Mouse (Mus musculus) limb, embryonic 14.5 days (tissue): ENCODE results near the gene Tbc1d10c. TPM values are rescaled to one million over a fixed set of nuclear protein-coding genes. Genes with fewer than 3 reads are reported as not detected.

Experiments used
- ATAC-seq: fragments of 200-750 bp; cut with Nextera tagmentation; 2 replicates; pipeline ENCODE4 v1.8.0; 2017; ENCODE audit warnings: low read depth, moderate number of reproducible peaks, moderate TSS enrichment; ENCODE audit not compliant: low FRiP score
- DNase-seq: peaks from one replicate; pipeline ENCODE4 v3.0.0-alpha.2; 2015; ENCODE audit warnings: low spot score
- H3K27ac ChIP-seq: fragments of 300-500 bp; sonication (generic); replicated peaks from 2 replicates; pipeline ENCODE4 v1.5.1; 2014; ENCODE audit warnings: low read depth, mild to moderate bottlenecking, low read length, moderate library complexity, mixed read lengths
- H3K27me3 ChIP-seq: fragments of 300-500 bp; sonication (generic); 2 replicates; pipeline ENCODE4 v1.6.1; 2014; ENCODE audit warnings: low read length, mixed read lengths; ENCODE audit not compliant: control insufficient read depth, insufficient read depth
- H3K36me3 ChIP-seq: fragments of 300-500 bp; sonication (generic); 2 replicates; pipeline ENCODE4 v1.6.1; 2014; ENCODE audit warnings: mild to moderate bottlenecking, low read length, moderate library complexity, mixed read lengths; ENCODE audit not compliant: control insufficient read depth, insufficient read depth
- H3K4me1 ChIP-seq: fragments of 300-500 bp; sonication (generic); 2 replicates; pipeline ENCODE4 v1.6.1; 2014; ENCODE audit warnings: antibody characterized with exemption, low read length, mixed read lengths; ENCODE audit not compliant: control insufficient read depth, insufficient read depth
- H3K4me2 ChIP-seq: fragments of 300-500 bp; sonication (generic); replicated peaks from 2 replicates; pipeline ENCODE4 v1.6.1; 2014; ENCODE audit warnings: low read depth, mild to moderate bottlenecking, low read length, moderate library complexity; ENCODE audit not compliant: severe bottlenecking
- H3K4me3 ChIP-seq: fragments of 300-500 bp; sonication (generic); replicated peaks from 2 replicates; pipeline ENCODE4 v1.5.1; 2014; ENCODE audit warnings: low read length
- H3K9ac ChIP-seq: fragments of 300-500 bp; sonication (generic); 2 replicates; pipeline ENCODE4 v1.6.1; 2014; ENCODE audit warnings: mild to moderate bottlenecking, low read depth, low read length, moderate library complexity; ENCODE audit not compliant: severe bottlenecking
- H3K9me3 ChIP-seq: fragments of 300-500 bp; sonication (generic); 2 replicates; pipeline ENCODE4 v1.6.1; 2016; ENCODE audit warnings: low read length; ENCODE audit not compliant: control insufficient read depth
- POLR2A ChIP-seq: fragments of 200-500 bp; IDR thresholded peaks from 2 replicates; pipeline ENCODE4 v1.8.0; 2012; ENCODE audit warnings: inconsistent platforms, mild to moderate bottlenecking, moderate library complexity, borderline replicate concordance; ENCODE audit not compliant: insufficient read depth, insufficient read length; ENCODE audit errors: extremely low read depth
- WGBS: fragments of 180-500 bp; shearing (Covaris S2); extraction: QIAGEN DNeasy Blood & Tissue Kit; methylation state at CpG from one replicate; pipeline ENCODE4 v1.1.7; 2014; 5-methylcytosine and 5-hydroxymethylcytosine counted together
- polyA plus RNA-seq, 2 experiments: library from polyadenylated mRNA; depleted of rRNA in 1 of 2; stranded (reverse) in 1 of 2; unstranded in 1 of 2; fragments of >200 nt; fragmentation: Nextera tagmentation in 1 of 2; extraction: Ambion mirVana in 1 of 2; gene quantifications; 2 replicates each; pipeline versions ENCODE4 v1.2.1 to v1.2.3; 2012 to 2014

The Tbc1d10c gene
- polyA plus RNA-seq, 2 experiments: 3.9 to 4.5 TPM

DNA sequence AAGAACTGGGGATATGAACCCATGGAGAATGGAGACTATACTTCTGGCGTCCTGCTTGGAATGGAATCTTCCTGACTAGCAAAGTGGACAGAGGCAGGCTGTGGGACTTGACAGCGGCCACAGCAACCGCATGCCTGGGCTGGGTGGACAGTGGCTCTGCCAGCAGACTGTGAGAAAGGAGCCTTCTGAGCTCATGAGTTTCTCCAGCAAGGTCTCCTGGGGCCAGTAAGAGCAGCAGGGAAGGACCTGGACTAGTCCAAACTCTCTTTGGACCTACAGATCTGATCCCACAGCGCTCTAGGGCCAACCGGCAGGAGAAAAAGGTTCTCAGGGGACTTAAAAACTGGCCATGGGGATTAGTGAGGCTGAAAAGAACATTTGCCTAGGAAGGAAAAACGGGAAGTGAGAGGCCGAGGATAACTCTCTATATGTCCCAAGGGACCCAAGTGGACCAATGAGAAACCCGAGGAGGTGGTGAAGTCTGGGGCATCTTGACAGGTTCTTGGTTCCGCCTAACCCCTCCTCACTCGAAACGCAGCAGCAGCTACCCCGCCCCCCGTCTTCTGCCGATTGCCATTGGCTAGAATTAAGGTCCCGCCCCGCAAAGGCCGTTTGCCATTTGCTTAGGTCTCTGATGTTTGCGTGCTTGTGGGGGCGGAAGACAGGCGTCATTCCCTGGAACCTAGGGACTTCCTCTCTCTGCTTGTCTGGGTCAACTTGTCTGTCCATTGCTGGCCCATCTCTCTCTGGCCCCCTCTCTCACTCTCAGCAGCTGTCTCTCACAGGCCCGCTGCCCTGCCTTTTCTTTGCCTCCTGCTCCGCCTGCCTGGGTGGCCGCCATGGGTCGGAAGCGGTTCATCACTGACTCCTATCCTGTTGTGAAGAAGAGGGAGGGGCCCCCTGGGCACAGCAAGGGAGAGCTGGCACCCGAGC, 40.4 kb upstream of the Tbc1d10c start, which contains the start of gene Pold4:
Gene Pold4 (plus strand): TSS at position 647 of the 933 bp plus-strand sequence.
- peak within 1 kb of the TSS; percentile 39; the same call in 1 of the 2 replicates for H3K27ac ChIP-seq
- DNase-seq (peak; percentile 97), ATAC-seq (peak; percentile 91)
- H3K9ac ChIP-seq: peak within 1 kb of the TSS; percentile 61
- no peak for TF ChIP-seq POLR2A
- H3K27me3 ChIP-seq: no peaks in the 10 kb centered on the region
- 11% methylated on average over 22 of the region's 26 CpGs for WGBS
- H3K4me2 ChIP-seq: peak within 1 kb of the TSS; percentile 81
- H3K9me3 ChIP-seq: no peaks in the 10 kb centered on the region
- H3K4me1 ChIP-seq: peaks cover 9% of the 10 kb centered on the region; the same call in 1 of the 2 replicates
- H3K36me3 ChIP-seq: no peaks in the 10 kb centered on the region
- peak within 1 kb of the TSS; percentile 53 for H3K4me3 ChIP-seq

GRCm38 (mm10) chr19:4230415-4230814, 39.3 kb upstream of the Tbc1d10c start:
- Histone ChIP-seq H3K27me3 (no peaks in the 10 kb centered on the region), H3K27ac (no peak overlapping the region), H3K9ac (no peak overlapping the region), H3K9me3 (no peaks in the 10 kb centered on the region), H3K36me3 (no peaks in the 10 kb centered on the region), H3K4me3 (no peak overlapping the region), H3K4me2 (no peak overlapping the region), H3K4me1 (peaks cover 9% of the 10 kb centered on the region; the same call in 1 of the 2 replicates)
- 69% methylated on average over 8 of the region's 8 CpGs for WGBS
- DNase-seq (no peak), ATAC-seq (no peak)
- TF ChIP-seq POLR2A: no peak

- DNase-seq: no peak
- Histone ChIP-seq H3K4me3 (no peak overlapping the region), H3K4me2 (no peak overlapping the region), H3K27me3 (no peaks in the 10 kb centered on the region), H3K9me3 (no peaks in the 10 kb centered on the region), H3K27ac (no peak overlapping the region), H3K36me3 (no peaks in the 10 kb centered on the region), H3K4me1 (peaks cover 9% of the 10 kb centered on the region; the same call in 1 of the 2 replicates), H3K9ac (no peak overlapping the region)
- no peak for ATAC-seq
- no peak for TF ChIP-seq POLR2A
- 33% methylated on average over 9 of the region's 9 CpGs for WGBS
Observed at GRCm38 (mm10) chr19:4229451-4230076, 38.5 kb upstream of the Tbc1d10c start.

- Histone ChIP-seq H3K4me3 (no peak overlapping the region), H3K27ac (no peak overlapping the region), H3K36me3 (no peaks in the 10 kb centered on the region), H3K9ac (no peak overlapping the region), H3K27me3 (no peaks in the 10 kb centered on the region), H3K9me3 (no peaks in the 10 kb centered on the region), H3K4me1 (peaks cover 9% of the 10 kb centered on the region; the same call in 1 of the 2 replicates), H3K4me2 (no peak overlapping the region)
- ATAC-seq: no peak
- no peak for TF ChIP-seq POLR2A
- 70% methylated on average over 4 of the region's 4 CpGs for WGBS
- DNase-seq: no peak
Observed at GRCm38 (mm10) chr19:4228891-4229290, 37.8 kb upstream of the Tbc1d10c start.
